Mouse (Mus musculus) intestine, postnatal 0 days (tissue): ENCODE measurements around the gene 1700016H13Rik. TPM values are rescaled to one million over a fixed set of nuclear protein-coding genes. Genes with fewer than 3 reads are reported as not detected.

Experiments
- ATAC-seq: fragments of 200-750 bp; cut with Nextera tagmentation; 2 replicates; pipeline ENCODE4 v1.8.0; 2017; ENCODE audit warnings: mild to moderate bottlenecking, moderate TSS enrichment, moderate library complexity
- H3K27ac ChIP-seq: fragments of 300-500 bp; sonication (generic); 2 replicates; pipeline ENCODE4 v1.5.1; 2014; ENCODE audit warnings: mild to moderate bottlenecking, low read depth, low read length, moderate library complexity
- H3K27me3 ChIP-seq: fragments of 300-500 bp; sonication (generic); replicated peaks from 2 replicates; pipeline ENCODE4 v1.6.1; 2014; ENCODE audit warnings: low read length, mixed read lengths; ENCODE audit not compliant: control insufficient read depth, insufficient read depth
- H3K36me3 ChIP-seq: fragments of 300-500 bp; sonication (generic); 2 replicates; pipeline ENCODE4 v1.6.1; 2014; ENCODE audit warnings: mild to moderate bottlenecking, moderate library complexity; ENCODE audit not compliant: control insufficient read depth, insufficient read depth
- H3K4me1 ChIP-seq: fragments of 300-500 bp; sonication (generic); replicated peaks from 2 replicates; pipeline ENCODE4 v1.6.1; 2014; ENCODE audit warnings: antibody characterized with exemption, low read length, mixed read lengths; ENCODE audit not compliant: control insufficient read depth, insufficient read depth
- H3K4me2 ChIP-seq: fragments of 300-500 bp; sonication (generic); replicated peaks from 2 replicates; pipeline ENCODE4 v1.6.1; 2014; ENCODE audit warnings: low read depth, mild to moderate bottlenecking, moderate library complexity
- H3K4me3 ChIP-seq: fragments of 300-500 bp; sonication (generic); 2 replicates; pipeline ENCODE4 v1.5.1; 2014; ENCODE audit warnings: low read depth, low read length
- H3K9ac ChIP-seq: fragments of 300-500 bp; sonication (generic); 2 replicates; pipeline ENCODE4 v1.6.1; 2014; ENCODE audit warnings: mild to moderate bottlenecking, low read depth, low read length
- H3K9me3 ChIP-seq: fragments of 300-500 bp; sonication (generic); 2 replicates; pipeline ENCODE4 v1.6.1; 2016; ENCODE audit warnings: mixed run types; ENCODE audit not compliant: control insufficient read depth
- CTCF ChIP-seq: sonication (generic); IDR thresholded peaks from 2 replicates; pipeline ENCODE4 v1.5.1; 2016; ENCODE audit warnings: low read depth, mild to moderate bottlenecking, control low read depth, antibody characterized with exemption, moderate library complexity
- WGBS: fragments of 180-500 bp; shearing (Covaris S2); extraction: QIAGEN DNeasy Blood & Tissue Kit; methylation state at CpG from one replicate; pipeline ENCODE4 v1.1.7; 2014; 5-methylcytosine and 5-hydroxymethylcytosine counted together
- polyA plus RNA-seq: library from polyadenylated mRNA; unstranded; fragments of >200 nt; fragmentation: Nextera tagmentation; extraction: Ambion mirVana; gene quantifications from 2 replicates; pipeline ENCODE4 v1.2.1, GENCODE M21; 2015

1700016H13Rik gene
- polyA plus RNA-seq, 1 experiment from 2014 or later = 0.23 TPM

DNA sequence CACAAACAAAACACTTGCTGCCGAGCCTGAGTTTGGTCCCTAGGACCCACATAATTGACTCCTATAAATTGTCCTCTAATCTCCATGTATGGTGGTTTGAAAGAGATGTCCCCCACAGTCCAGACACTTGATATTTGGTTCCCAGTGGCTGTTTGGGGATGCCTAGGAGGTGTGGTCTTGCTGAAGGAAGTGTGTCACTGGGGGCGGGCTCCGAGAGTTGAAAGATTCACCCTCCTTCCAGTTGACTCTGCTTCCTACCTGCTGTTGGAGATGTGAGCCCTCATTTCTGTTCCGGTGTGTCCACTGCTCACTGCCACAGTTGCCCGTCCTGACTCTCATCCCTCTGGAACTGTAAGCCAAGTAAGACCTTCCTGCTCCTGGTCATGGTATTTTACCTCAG lies 23.2 kb upstream of the 1700016H13Rik start:
- H3K4me2 ChIP-seq = no peak overlapping the region
- H3K27me3 ChIP-seq = no peaks in the 10 kb centered on the region
- no peak overlapping the region for H3K9ac ChIP-seq
- H3K36me3 ChIP-seq = no peaks in the 10 kb centered on the region
- no peak overlapping the region for H3K4me3 ChIP-seq
- TF ChIP-seq CTCF = no peak
- ATAC-seq = no peak
- 97% methylated on average over 5 of the region's 5 CpGs for WGBS
- H3K4me1 ChIP-seq = no peaks in the 10 kb centered on the region
- no peaks in the 10 kb centered on the region for H3K9me3 ChIP-seq
- no peak overlapping the region for H3K27ac ChIP-seq

DNA sequence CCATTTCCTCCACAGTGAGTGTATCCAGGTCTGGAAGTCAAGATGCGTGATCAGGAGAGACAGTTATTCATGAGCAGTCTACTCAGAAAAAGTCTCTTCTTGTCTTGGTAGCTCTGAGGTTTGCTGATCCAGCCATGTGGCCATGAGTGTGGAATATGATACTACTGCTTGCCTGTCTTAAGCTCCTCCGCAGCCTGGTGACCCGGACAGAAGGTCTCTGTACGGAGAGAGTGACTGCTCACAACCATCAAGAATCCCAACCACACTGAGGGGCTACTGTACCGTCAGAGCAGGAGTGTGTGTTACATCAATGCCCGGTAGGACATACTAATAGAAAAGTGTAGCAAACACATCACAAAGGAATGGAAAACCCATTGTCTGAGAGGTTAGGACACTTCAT lies 22.1 kb upstream of the 1700016H13Rik start:
- Histone ChIP-seq H3K27ac (no peak overlapping the region), H3K4me1 (no peaks in the 10 kb centered on the region), H3K9ac (no peak overlapping the region), H3K9me3 (no peaks in the 10 kb centered on the region), H3K27me3 (no peaks in the 10 kb centered on the region), H3K4me3 (no peak overlapping the region), H3K36me3 (no peaks in the 10 kb centered on the region), H3K4me2 (no peak overlapping the region)
- no peak for ATAC-seq
- TF ChIP-seq CTCF = no peak
- 91% methylated on average over 6 of the region's 6 CpGs for WGBS

DNA sequence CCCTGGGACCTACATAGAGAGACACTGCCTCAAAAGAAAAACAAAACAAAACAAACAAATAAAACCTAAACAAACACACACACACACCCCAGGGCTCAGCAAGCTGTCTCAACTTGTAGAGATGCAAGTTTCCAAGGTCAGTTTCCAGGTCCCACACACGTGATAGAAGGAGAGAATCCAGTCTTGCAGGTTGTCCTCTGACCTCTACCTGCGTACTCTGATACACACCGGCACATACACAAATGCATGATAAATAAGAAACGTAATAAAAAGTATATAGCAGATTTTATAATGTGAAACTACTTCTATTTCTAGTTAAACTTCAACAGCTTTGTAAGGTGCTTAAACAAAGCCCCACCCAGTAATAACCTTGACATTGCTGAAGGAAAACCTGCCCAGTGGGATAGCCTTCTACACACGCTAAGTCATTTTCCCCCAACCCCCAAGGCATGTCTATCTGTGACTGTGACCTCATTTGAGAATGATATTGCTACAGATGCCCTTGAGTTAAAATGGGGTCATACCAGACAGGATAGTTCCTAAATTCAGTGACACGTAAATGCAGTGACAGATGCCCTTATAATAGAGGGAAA lies 20.6 kb upstream of the 1700016H13Rik start:
- WGBS = 46% methylated on average over 6 of the region's 6 CpGs
- H3K4me1 ChIP-seq = no peaks in the 10 kb centered on the region
- ATAC-seq = peak; percentile 51; the same call in 1 of the 2 replicates

DNA sequence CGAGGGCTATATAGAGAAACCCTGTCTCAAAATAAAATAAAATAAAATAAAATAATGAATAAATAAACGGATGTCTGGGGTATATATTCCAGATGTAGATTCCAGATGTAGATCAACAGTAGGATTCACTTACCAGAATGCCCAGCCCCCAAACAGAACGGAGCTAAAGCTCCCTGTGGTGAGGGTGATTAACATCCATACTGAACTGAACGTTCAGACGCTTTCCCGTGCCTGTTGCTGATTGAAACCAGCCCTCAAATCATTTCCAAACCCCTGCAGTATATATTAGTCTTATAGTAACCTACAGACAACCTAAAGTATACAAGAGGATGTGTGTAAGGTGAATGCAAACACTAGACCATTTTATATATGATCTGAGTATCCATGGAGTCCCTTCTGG lies 18.7 kb upstream of the 1700016H13Rik start:
- H3K9ac ChIP-seq = no peak overlapping the region
- no peaks in the 10 kb centered on the region for H3K9me3 ChIP-seq
- TF ChIP-seq CTCF = no peak
- no peaks in the 10 kb centered on the region for H3K4me1 ChIP-seq
- no peak for ATAC-seq
- 60% methylated on average over 6 of the region's 6 CpGs for WGBS
- no peak overlapping the region for H3K27ac ChIP-seq
- no peaks in the 10 kb centered on the region for H3K27me3 ChIP-seq
- H3K4me3 ChIP-seq = no peak overlapping the region
- H3K36me3 ChIP-seq = no peaks in the 10 kb centered on the region
- H3K4me2 ChIP-seq = no peak overlapping the region

More for the DNA sequence above, 20.6 kb upstream of the 1700016H13Rik start:
- H3K27me3 ChIP-seq = no peaks in the 10 kb centered on the region
- H3K4me3 ChIP-seq = no peak overlapping the region
- no peak overlapping the region for H3K27ac ChIP-seq
- H3K9me3 ChIP-seq = no peaks in the 10 kb centered on the region
- no peak overlapping the region for H3K9ac ChIP-seq
- H3K36me3 ChIP-seq = no peaks in the 10 kb centered on the region
- H3K4me2 ChIP-seq = no peak overlapping the region
- no peak for TF ChIP-seq CTCF

DNA sequence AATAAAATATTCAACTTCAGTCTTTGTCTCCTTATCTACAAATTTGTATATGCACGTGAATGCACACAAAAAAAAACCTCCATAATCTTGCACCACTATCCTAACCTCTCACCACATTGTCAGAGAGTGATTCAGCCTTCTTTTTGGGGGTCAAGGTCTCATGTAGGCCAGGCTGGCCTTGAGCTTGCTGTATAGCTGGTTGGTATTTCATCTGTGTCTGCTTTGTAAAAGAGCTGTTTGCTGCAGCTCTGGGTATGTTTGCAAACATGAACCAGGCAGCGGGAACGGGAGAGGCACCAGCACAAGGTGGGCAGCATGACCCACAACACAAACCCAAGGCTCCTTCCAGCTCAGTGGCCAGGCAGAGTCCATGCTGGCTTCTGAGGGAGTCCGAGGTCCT lies 17.8 kb upstream of the 1700016H13Rik start:
- Histone ChIP-seq H3K9me3 (no peaks in the 10 kb centered on the region), H3K4me1 (no peaks in the 10 kb centered on the region), H3K27ac (no peak overlapping the region), H3K27me3 (no peaks in the 10 kb centered on the region), H3K4me3 (no peak overlapping the region), H3K9ac (no peak overlapping the region), H3K36me3 (no peaks in the 10 kb centered on the region), H3K4me2 (no peak overlapping the region)
- ATAC-seq = no peak
- 69% methylated on average over 4 of the region's 4 CpGs for WGBS
- no peak for TF ChIP-seq CTCF

DNA sequence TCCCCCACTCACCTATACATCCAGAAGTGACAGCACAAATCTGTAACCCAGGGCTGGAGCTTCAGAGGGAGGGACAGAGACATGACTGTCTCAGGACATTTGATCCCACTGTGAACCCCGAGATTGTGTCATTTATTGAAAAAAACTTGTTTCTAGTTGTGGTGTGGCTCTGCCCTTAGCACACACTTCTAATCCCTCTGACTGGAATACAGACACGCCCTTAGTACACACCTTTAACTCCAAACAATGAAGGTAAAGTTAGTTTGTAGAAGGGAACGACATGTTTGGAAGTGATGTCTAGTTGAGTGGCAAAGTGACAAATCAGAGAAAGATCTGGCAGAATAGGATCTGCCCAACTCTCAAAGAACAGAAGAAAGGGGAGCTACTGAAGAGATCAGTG lies 16.0 kb upstream of the 1700016H13Rik start:
- no peak overlapping the region for H3K4me3 ChIP-seq
- no peak overlapping the region for H3K27ac ChIP-seq

DNA sequence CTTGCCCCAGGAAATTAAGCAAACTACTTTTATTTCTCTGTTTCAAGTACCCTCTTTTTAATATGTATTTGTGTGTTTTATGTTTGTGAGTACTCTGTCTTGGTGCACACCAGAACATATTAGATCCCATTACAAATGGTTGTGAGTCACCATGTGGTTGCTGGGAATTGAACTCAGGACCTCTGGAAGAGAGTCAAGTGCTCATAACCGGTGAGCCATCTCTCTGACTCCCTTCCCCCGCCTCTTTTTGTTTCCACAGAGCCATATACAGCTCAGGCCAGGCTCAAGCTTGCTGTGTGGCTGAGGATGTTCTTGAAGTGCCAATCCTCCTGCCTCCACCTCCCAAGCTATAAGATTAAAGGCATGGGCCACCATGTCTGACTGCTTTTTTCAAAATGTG lies 10.1 kb upstream of the 1700016H13Rik start:
- no peak overlapping the region for H3K4me3 ChIP-seq

More for the DNA sequence above, 16.0 kb upstream of the 1700016H13Rik start:
- Histone ChIP-seq H3K27me3 (no peaks in the 10 kb centered on the region), H3K36me3 (no peaks in the 10 kb centered on the region), H3K9me3 (no peaks in the 10 kb centered on the region), H3K9ac (no peak overlapping the region), H3K4me2 (no peak overlapping the region), H3K4me1 (no peaks in the 10 kb centered on the region)
- no peak for TF ChIP-seq CTCF
- WGBS = 40% methylated on average over 3 of the region's 3 CpGs
- no peak for ATAC-seq

More for the DNA sequence above, 10.1 kb upstream of the 1700016H13Rik start:
- 81% methylated on average over 2 of the region's 2 CpGs for WGBS
- H3K36me3 ChIP-seq = no peaks in the 10 kb centered on the region
- no peaks in the 10 kb centered on the region for H3K4me1 ChIP-seq
- no peak overlapping the region for H3K27ac ChIP-seq
- H3K4me2 ChIP-seq = no peak overlapping the region
- ATAC-seq = no peak
- H3K9me3 ChIP-seq = no peaks in the 10 kb centered on the region
- no peak overlapping the region for H3K9ac ChIP-seq
- no peak for TF ChIP-seq CTCF
- no peaks in the 10 kb centered on the region for H3K27me3 ChIP-seq
